ENCODE assay signal across 19 mouse cellular contexts in the genomic region with DNA sequence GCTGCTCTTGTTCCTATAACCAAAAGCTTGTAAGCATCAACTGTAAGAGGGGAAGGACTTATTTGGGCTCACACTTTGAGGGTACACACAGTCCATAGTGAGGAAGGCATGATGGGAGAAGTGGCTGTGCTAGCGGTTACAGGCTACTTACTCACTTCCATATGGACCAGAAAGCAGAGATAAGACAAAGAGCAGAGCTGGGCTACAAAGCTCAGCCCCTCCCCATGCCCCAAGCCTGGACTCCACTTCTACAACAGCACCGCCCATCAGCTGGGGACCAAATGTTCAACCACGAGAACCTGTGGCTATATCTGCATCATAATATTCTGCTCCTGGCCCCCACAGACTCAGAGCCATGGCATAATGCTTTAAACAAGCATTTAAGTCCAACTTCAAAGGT. TPM values are rescaled to one million over a fixed set of nuclear protein-coding genes. Genes with fewer than 3 reads are reported as not detected.
DNase-seq lines count a peak whose midpoint lies in the region; ATAC-seq and TF ChIP-seq lines count a peak whose summit lies in the region.
"Had no signal": no experiment of that assay in that cellular context is flagged by ENCODE, and none has a peak within 500 bp of the region (broad histone marks: within the 10 kb centered on the region; RNA-seq: fewer than 3 reads in every experiment).

No protein-coding gene starts in this region.

- H3K36me3 ChIP-seq in embryonic facial prominence, embryonic 10.5 days (replicated peaks) = no peaks in the 10 kb centered on the region
- no peaks in the 10 kb centered on the region for H3K36me3 ChIP-seq in intestine, embryonic 16.5 days (ENCODE audit: control insufficient read depth, insufficient read depth, low read length)
- H3K36me3 ChIP-seq in small intestine, adult 2 months (ENCODE audit: control insufficient read depth, insufficient read depth, low read length) = no peaks in the 10 kb centered on the region
- H3K36me3 ChIP-seq: forebrain, embryonic 10.5 days; heart, embryonic 15.5 days; hindbrain, embryonic 13.5 days had no signal

- H3K27ac ChIP-seq in embryonic facial prominence, embryonic 10.5 days (replicated peaks) = no peak overlapping the region
- peak overlapping the region; percentile 89 for H3K27ac ChIP-seq in intestine, embryonic 16.5 days (ENCODE audit: low read length)
- peak overlapping the region; percentile 93 for H3K27ac ChIP-seq in small intestine, adult 2 months (ENCODE audit: insufficient read depth, low read depth, low read length)
- H3K27ac ChIP-seq: forebrain, embryonic 10.5 days; heart, embryonic 15.5 days; hindbrain, embryonic 13.5 days; hindbrain, postnatal 0 days had no signal

- ATAC-seq in intestine, embryonic 16.5 days = peak; percentile 52
- ATAC-seq in inflammation-experienced regulatory T-cells, adult 6 months = no peak
- ATAC-seq: forebrain, embryonic 14.5 days; hindbrain, postnatal 0 days had no signal

- 75% methylated on average over 3 of the region's 3 CpGs for WGBS in embryonic facial prominence, embryonic 10.5 days
- WGBS in intestine, embryonic 16.5 days = 67% methylated on average over 3 of the region's 3 CpGs
- WGBS in small intestine, adult 2 months = 20% methylated on average over 3 of the region's 3 CpGs

- no peaks in the 10 kb centered on the region for H3K27me3 ChIP-seq in embryonic facial prominence, embryonic 10.5 days (replicated peaks; ENCODE audit: low read depth, poor library complexity, severe bottlenecking)
- no peaks in the 10 kb centered on the region for H3K27me3 ChIP-seq in intestine, embryonic 16.5 days (replicated peaks; ENCODE audit: control insufficient read depth, insufficient read depth, low read length)
- no peaks in the 10 kb centered on the region for H3K27me3 ChIP-seq in small intestine, adult 2 months (ENCODE audit: control insufficient read depth, insufficient read depth, low read length)
- H3K27me3 ChIP-seq: heart, embryonic 15.5 days; hindbrain, embryonic 13.5 days had no signal

- H3K4me2 ChIP-seq in intestine, embryonic 16.5 days (ENCODE audit: low read depth, low read length) = no peak overlapping the region
- H3K4me2 ChIP-seq: heart, embryonic 15.5 days; hindbrain, embryonic 13.5 days had no signal

- no peak for TF ChIP-seq POLR2A in small intestine, adult 2 months (IDR thresholded peaks at IDR 0.05; ENCODE audit: low read depth, low read length)

- H3K4me1 ChIP-seq in embryonic facial prominence, embryonic 10.5 days = peaks cover 12% of the 10 kb centered on the region; the same call in 1 of the 2 replicates
- peaks cover 25% of the 10 kb centered on the region for H3K4me1 ChIP-seq in intestine, embryonic 16.5 days (ENCODE audit: control insufficient read depth, insufficient read depth, low read length)
- peaks cover 18% of the 10 kb centered on the region for H3K4me1 ChIP-seq in small intestine, adult 2 months (ENCODE audit: control insufficient read depth, insufficient read depth, insufficient read length, low read length)

- no peaks in the 10 kb centered on the region for H3K9me3 ChIP-seq in embryonic facial prominence, embryonic 10.5 days
- no peaks in the 10 kb centered on the region; the same call in 1 of the 2 replicates for H3K9me3 ChIP-seq in intestine, embryonic 16.5 days (ENCODE audit: control insufficient read depth, low read length)
- H3K9me3 ChIP-seq: forebrain, embryonic 10.5 days; G1E; heart, embryonic 15.5 days; hindbrain, embryonic 13.5 days had no signal

- TF ChIP-seq CTCF in small intestine, adult 2 months (IDR thresholded peaks at IDR 0.05; ENCODE audit: extremely low read depth, insufficient read length, insufficient replicate concordance, low read depth, low read length) = no peak

- no peak overlapping the region for H3K9ac ChIP-seq in intestine, embryonic 16.5 days (ENCODE audit: low read depth, low read length)
- H3K9ac ChIP-seq: heart, embryonic 15.5 days; hindbrain, embryonic 13.5 days had no signal

- no peak overlapping the region for H3K4me3 ChIP-seq in embryonic facial prominence, embryonic 10.5 days
- no peak overlapping the region for H3K4me3 ChIP-seq in intestine, embryonic 16.5 days (ENCODE audit: low read length)
- no peak overlapping the region for H3K4me3 ChIP-seq in small intestine, adult 2 months (ENCODE audit: low read depth, low read length)
- H3K4me3 ChIP-seq: forebrain, embryonic 10.5 days; heart, embryonic 15.5 days; hindbrain, embryonic 13.5 days had no signal

- peak; percentile 60 for DNase-seq in 416B (ENCODE audit: low read depth)
- peak; percentile 7 for DNase-seq in embryonic facial prominence, embryonic 10.5 days (ENCODE audit: low spot score)
- DNase-seq in layer of hippocampus, adult 18-20 months (ENCODE audit: low spot score in 2 of 2) = no peak
- DNase-seq: adrenal gland, postnatal 10 days; B cell, adult 2 months; cerebellum, adult 11 months; cerebellum, adult 8-10 months; cerebellum, postnatal 25 days; gastrocnemius, postnatal 36 days; heart, postnatal 14 days had no signal

RNA-seq across cellular contexts. Expression of a gene that starts 29.0 kb away (rescaled TPM):
- polyA plus RNA-seq in embryonic facial prominence, embryonic 10.5 days (2016; fragmentation: Nextera tagmentation; extraction: Ambion mirVana) = 15.2 and 16.6 TPM in 2 replicates
- 33.1 and 33.5 TPM in 2 replicates for polyA plus RNA-seq in intestine, embryonic 16.5 days (2015; fragmentation: Nextera tagmentation; extraction: Ambion mirVana)
- polyA plus RNA-seq in small intestine, adult 2 months (2012; rRNA removed) = 4.3 and 7.5 TPM in 2 replicates
- polyA plus RNA-seq in inflammation-experienced regulatory T-cells, adult 6 months (2017; shearing (Covaris generic)) = 10 to 100 TPM; 47.8 to 56.5 (median 51.5) TPM
- total RNA-seq in layer of hippocampus, adult 18-20 months (2021) = 10 to 100 TPM; 47.5 to 59.8 TPM

Comparison
In these comparisons a context has a peak if more than half of its experiments do, and no peak if none do; other contexts are left out.
1. DNase-seq: peak in 416B (single experiment) and embryonic facial prominence, embryonic 10.5 days (single experiment); none in layer of hippocampus, adult 18-20 months (0 of 2).